ENCODE assay signal across 9 mouse cellular contexts in the genomic region with DNA sequence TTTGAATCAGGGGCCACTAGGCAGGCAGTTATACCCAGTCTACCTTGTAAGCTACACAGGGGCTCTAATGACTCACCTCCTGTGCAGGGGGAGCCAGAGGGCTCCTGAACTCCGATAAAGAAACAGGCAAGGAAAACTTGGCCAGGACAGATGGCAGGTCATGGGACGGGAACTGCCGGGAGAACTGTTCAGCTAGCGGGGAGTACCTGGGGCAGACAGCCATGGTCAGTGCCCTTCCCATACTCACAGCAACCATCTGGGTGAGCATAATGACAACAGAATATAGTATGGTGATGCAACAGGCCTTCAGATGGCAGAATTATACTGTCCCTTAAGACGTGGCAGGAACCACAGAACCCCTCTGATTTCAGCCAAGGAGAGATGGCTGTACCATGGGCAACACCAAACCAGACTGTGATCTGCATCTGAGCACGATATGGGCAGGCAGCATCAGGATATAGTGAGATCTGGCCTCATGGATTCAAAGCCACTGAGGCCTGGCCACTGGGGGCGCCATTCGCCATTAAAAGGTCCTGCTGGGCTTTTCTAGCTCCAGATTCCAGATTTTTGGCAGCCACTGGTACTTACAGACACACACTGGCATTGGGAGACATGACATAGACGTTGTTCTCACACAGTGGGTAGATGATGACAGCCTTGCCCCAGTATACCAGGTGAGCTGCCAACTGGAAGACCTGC. TPM values are rescaled to one million over a fixed set of nuclear protein-coding genes. Genes with fewer than 3 reads are reported as not detected.
DNase-seq lines count a peak whose midpoint lies in the region; TF ChIP-seq lines count a peak whose summit lies in the region.
"Had no signal": no experiment of that assay in that cellular context is flagged by ENCODE, and none has a peak within 500 bp of the region (broad histone marks: within the 10 kb centered on the region; RNA-seq: fewer than 3 reads in every experiment).

No protein-coding gene starts in this region.

- WGBS in lung, adult 2 months = 59% methylated on average over 9 of the region's 9 CpGs
- WGBS in small intestine, adult 2 months = 70% methylated on average over 9 of the region's 9 CpGs

- H3K27me3 ChIP-seq in small intestine, adult 2 months (ENCODE audit: control insufficient read depth, insufficient read depth, low read length) = no peaks in the 10 kb centered on the region
- H3K27me3 ChIP-seq: midbrain, embryonic 12.5 days had no signal

- intact Hi-C loops in left cerebral cortex, postnatal 14 days (cut with DNase I) = no loop called here
- intact Hi-C loops in heart, postnatal 36 days (cut with DNase I) = loop anchor here (5.0 kb wide), 1 partner anchor 50 kb away; a partner anchor contains a TSS

- no peak overlapping the region for H3K4me3 ChIP-seq in lung, adult 2 months (replicated peaks; ENCODE audit: extremely low read depth, low read depth, low read length)
- no peak overlapping the region for H3K4me3 ChIP-seq in small intestine, adult 2 months (ENCODE audit: low read depth, low read length)
- H3K4me3 ChIP-seq: midbrain, embryonic 12.5 days had no signal

- peak; percentile 64 for TF ChIP-seq CTCF in lung, adult 2 months (IDR thresholded peaks at IDR 0.05; ENCODE audit: insufficient read depth, low read length)
- TF ChIP-seq CTCF in small intestine, adult 2 months (IDR thresholded peaks at IDR 0.05; ENCODE audit: extremely low read depth, insufficient read length, insufficient replicate concordance, low read depth, low read length) = peak; percentile 72

- DNase-seq in left cerebral cortex, postnatal 14 days (ENCODE audit: low spot score in 2 of 2) = peak; percentile 62 to 86
- no peak for DNase-seq in left cerebral cortex, adult 9 months (ENCODE audit: low spot score in 2 of 2)
- DNase-seq in R1 (ENCODE audit: low read depth, low spot score) = peak; percentile 63
- DNase-seq in cerebellum, postnatal 36 days = peak; percentile 75 to 77
- DNase-seq in heart, postnatal 36 days = peak; percentile 50 to 70
- peak; percentile 48 for DNase-seq in lung, adult 2 months
- no peak for DNase-seq in urinary bladder, postnatal 4 days (ENCODE audit: low spot score in 2 of 2)

- no peaks in the 10 kb centered on the region; the same call in 1 of the 2 replicates for H3K4me1 ChIP-seq in lung, adult 2 months (ENCODE audit: control insufficient read depth, insufficient read depth, low read length)
- H3K4me1 ChIP-seq in small intestine, adult 2 months (ENCODE audit: control insufficient read depth, insufficient read depth, insufficient read length, low read length) = peaks cover 3% of the 10 kb centered on the region; the same call in 1 of the 2 replicates
- H3K4me1 ChIP-seq: midbrain, embryonic 12.5 days had no signal

- H3K27ac ChIP-seq in small intestine, adult 2 months (ENCODE audit: insufficient read depth, low read depth, low read length) = no peak overlapping the region
- H3K27ac ChIP-seq: midbrain, embryonic 12.5 days had no signal

- no peak for TF ChIP-seq POLR2A in lung, adult 2 months (IDR thresholded peaks at IDR 0.05; ENCODE audit: borderline replicate concordance, extremely low read depth, low read depth, low read length)
- no peak for TF ChIP-seq POLR2A in small intestine, adult 2 months (IDR thresholded peaks at IDR 0.05; ENCODE audit: low read depth, low read length)

- H3K36me3 ChIP-seq in small intestine, adult 2 months (ENCODE audit: control insufficient read depth, insufficient read depth, low read length) = peaks cover 25% of the 10 kb centered on the region

RNA-seq across cellular contexts. Expression of a gene that starts 10.6 kb away (rescaled TPM):
- total RNA-seq in left cerebral cortex, postnatal 14 days (2021) = 10 to 100 TPM; 18.7 to 20.5 TPM
- 1 to 10 TPM; 6.7 TPM for total RNA-seq in heart, postnatal 36 days (2021)
- 9.8 and 12.4 TPM in 2 replicates for polyA plus RNA-seq in lung, adult 2 months (2012; rRNA removed)
- 4.9 and 7.5 TPM in 2 replicates for polyA plus RNA-seq in small intestine, adult 2 months (2012; rRNA removed)

RNA-seq across cellular contexts. Expression of a gene that starts 14.8 kb away (rescaled TPM):
- total RNA-seq in left cerebral cortex, postnatal 14 days (2021) = 10 to 100 TPM; 16.5 to 18.0 TPM
- 10 to 100 TPM; 24.3 to 25.1 TPM for total RNA-seq in heart, postnatal 36 days (2021)
- polyA plus RNA-seq in lung, adult 2 months (2012; rRNA removed) = 183 and 195 TPM in 2 replicates
- polyA plus RNA-seq in small intestine, adult 2 months (2012; rRNA removed) = 56.7 and 64.4 TPM in 2 replicates

RNA-seq across cellular contexts. Expression of a gene that starts 30.6 kb away (rescaled TPM):
- 10 to 100 TPM; 47.0 to 57.0 TPM for total RNA-seq in left cerebral cortex, postnatal 14 days (2021)
- total RNA-seq in heart, postnatal 36 days (2021) = 10 to 100 TPM; 26.1 to 28.5 TPM
- polyA plus RNA-seq in lung, adult 2 months (2012; rRNA removed) = 77.9 and 85.7 TPM in 2 replicates
- polyA plus RNA-seq in small intestine, adult 2 months (2012; rRNA removed) = 25.1 and 35.7 TPM in 2 replicates

RNA-seq across cellular contexts. Expression of a gene that starts 31.6 kb away (rescaled TPM):
- total RNA-seq in left cerebral cortex, postnatal 14 days (2021) = 10 to 100 TPM; 24.9 to 26.2 TPM
- 10 to 100 TPM; 11.1 to 12.2 TPM for total RNA-seq in heart, postnatal 36 days (2021)
- polyA plus RNA-seq in lung, adult 2 months (2012; rRNA removed) = 12.5 and 16.5 TPM in 2 replicates
- 11.5 and 22.5 TPM in 2 replicates for polyA plus RNA-seq in small intestine, adult 2 months (2012; rRNA removed)

RNA-seq across cellular contexts. Expression of a gene that starts 36.8 kb away (rescaled TPM):
- not detected for total RNA-seq in left cerebral cortex, postnatal 14 days (2021)
- under 1 TPM in 1 of 2 experiments, not detected in 1; 0.11 TPM for total RNA-seq in heart, postnatal 36 days (2021)
- polyA plus RNA-seq in lung, adult 2 months (2012; rRNA removed) = 1.4 and 2.3 TPM in 2 replicates
- 0.85 and 1.4 TPM in 2 replicates for polyA plus RNA-seq in small intestine, adult 2 months (2012; rRNA removed)
- polyA plus RNA-seq: midbrain, embryonic 12.5 days had no signal

Comparison
In these comparisons a context has a peak if more than half of its experiments do, and no peak if none do; other contexts are left out.
1. DNase-seq: peak in left cerebral cortex, postnatal 14 days (2 of 2), R1 (single experiment), cerebellum, postnatal 36 days (2 of 2), heart, postnatal 36 days (2 of 2) and lung, adult 2 months (single experiment); none in left cerebral cortex, adult 9 months (0 of 2) and urinary bladder, postnatal 4 days (0 of 2).